Mouse (Mus musculus) thymus, adult 2 months (tissue): ENCODE results near the gene Olfr911-ps1.

Experiments used
- CTCF ChIP-seq: fragments of 200-500 bp; IDR thresholded peaks from 2 replicates; pipeline ENCODE4 v1.5.1; 2012; ENCODE audit warnings: mild to moderate bottlenecking, control low read depth, low read length, moderate library complexity, borderline replicate concordance; ENCODE audit not compliant: control insufficient read depth, poor library complexity, insufficient read depth; ENCODE audit errors: extremely low read depth
- POLR2A ChIP-seq: fragments of 200-500 bp; IDR thresholded peaks from 2 replicates; pipeline ENCODE4 v1.6.1; 2012; ENCODE audit warnings: mild to moderate bottlenecking, low read length, control low read depth, moderate library complexity; ENCODE audit not compliant: control insufficient read depth, poor library complexity, insufficient read depth; ENCODE audit errors: extremely low read depth

DNA sequence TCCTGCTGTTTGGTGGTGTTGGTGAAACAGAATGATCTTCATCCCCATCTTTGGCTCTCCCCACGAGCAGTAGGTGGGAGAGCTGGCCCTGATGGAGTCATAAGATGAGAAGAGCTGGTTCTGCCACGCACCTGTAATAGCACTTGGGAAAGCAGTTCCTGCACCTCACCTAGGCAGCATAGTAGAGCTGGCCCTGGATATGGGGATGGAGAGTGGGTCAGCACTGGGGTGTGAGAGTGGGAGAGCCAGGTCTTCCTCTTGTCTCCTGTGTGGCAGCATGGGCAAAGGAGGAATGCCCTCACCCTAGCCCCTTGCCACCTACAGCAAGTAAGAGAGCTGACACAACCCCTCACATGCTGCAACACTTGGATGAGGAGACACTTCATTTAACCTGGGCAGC is 9.0 kb upstream of the Olfr911-ps1 start:
- TF ChIP-seq CTCF (no peak), POLR2A (no peak)
